Mouse (Mus musculus) bone marrow macrophage, adult 2 months (primary cell): ENCODE data around the gene D930007J09Rik. TPM values are rescaled to one million over a fixed set of nuclear protein-coding genes. Genes with fewer than 3 reads are reported as not detected.

ENCODE experiments used
- H3K27ac ChIP-seq: 2 replicates; pipeline ENCODE4 v1.5.1; 2012; ENCODE audit warnings: low read depth, low read length; ENCODE audit not compliant: insufficient read depth
- H3K4me1 ChIP-seq: 2 replicates; pipeline ENCODE4 v1.6.1; 2012; ENCODE audit warnings: low read length; ENCODE audit not compliant: control insufficient read depth, insufficient read depth
- H3K4me3 ChIP-seq: 2 replicates; pipeline ENCODE4 v1.5.1; 2012; ENCODE audit warnings: mild to moderate bottlenecking, low read length, moderate library complexity; ENCODE audit not compliant: insufficient read depth
- CTCF ChIP-seq: IDR thresholded peaks from 2 replicates; pipeline ENCODE4 v1.5.1; 2012; ENCODE audit warnings: low read depth, mild to moderate bottlenecking, low read length, moderate library complexity
- POLR2A ChIP-seq: IDR thresholded peaks from 2 replicates; pipeline ENCODE4 v1.6.1; 2012; ENCODE audit warnings: mild to moderate bottlenecking, low read depth, low read length, borderline replicate concordance
- polyA plus RNA-seq: library from polyadenylated mRNA; stranded (reverse); fragments of >200 nt; gene quantifications from 2 replicates; pipeline ENCODE4 v1.2.4, GENCODE M21; 2012; ENCODE audit not compliant: missing spikeins, insufficient read depth, insufficient read length

D930007J09Rik gene
- polyA plus RNA-seq, 1 experiment: not detected

DNA sequence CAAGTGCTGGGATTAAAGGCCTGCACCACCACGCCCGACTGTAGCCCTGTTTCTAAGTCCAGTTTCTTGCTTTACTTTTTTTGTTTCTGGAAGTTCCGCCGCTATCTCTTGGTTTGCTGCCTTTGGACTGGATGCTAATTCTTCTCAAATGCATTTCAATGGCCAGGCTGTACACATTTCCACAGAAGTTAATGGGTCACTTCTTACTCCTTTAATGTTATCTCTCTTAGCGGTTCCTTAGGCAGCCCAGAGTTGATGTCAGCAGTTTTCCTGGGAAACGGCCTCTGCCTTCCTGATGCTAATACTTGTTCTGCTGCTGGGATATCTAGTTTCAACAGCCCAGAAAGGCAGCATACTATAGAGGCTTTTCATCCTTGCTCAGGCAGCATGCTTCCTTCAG is 20.5 kb upstream of the D930007J09Rik start:
- H3K4me3 ChIP-seq: no peak overlapping the region
- H3K27ac ChIP-seq: no peak overlapping the region
- no peak for TF ChIP-seq POLR2A
- no peak for TF ChIP-seq CTCF
- no peaks in the 10 kb centered on the region for H3K4me1 ChIP-seq

DNA sequence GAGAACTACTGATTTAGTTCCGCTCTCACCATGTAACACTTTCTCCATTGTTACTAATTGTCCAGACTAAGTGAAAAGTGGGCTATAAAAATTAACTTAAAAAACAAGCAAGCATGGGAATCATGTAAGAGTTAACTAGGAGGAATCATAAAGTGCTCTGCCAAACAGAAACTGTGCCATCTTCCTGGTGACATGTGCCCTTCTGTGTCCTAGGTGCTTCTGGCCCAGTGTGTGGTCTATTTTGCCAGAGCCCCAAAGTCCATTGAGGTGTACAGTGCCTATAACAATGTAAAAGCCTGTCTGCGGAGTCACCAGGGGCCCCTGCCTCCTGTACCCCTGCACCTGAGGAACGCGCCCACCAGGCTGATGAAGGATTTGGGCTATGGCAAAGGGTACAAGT is 19.0 kb upstream of the D930007J09Rik start:
- TF ChIP-seq POLR2A (no peak), CTCF (no peak)
- no peaks in the 10 kb centered on the region for H3K4me1 ChIP-seq
- no peak overlapping the region for H3K4me3 ChIP-seq
- no peak overlapping the region for H3K27ac ChIP-seq

DNA sequence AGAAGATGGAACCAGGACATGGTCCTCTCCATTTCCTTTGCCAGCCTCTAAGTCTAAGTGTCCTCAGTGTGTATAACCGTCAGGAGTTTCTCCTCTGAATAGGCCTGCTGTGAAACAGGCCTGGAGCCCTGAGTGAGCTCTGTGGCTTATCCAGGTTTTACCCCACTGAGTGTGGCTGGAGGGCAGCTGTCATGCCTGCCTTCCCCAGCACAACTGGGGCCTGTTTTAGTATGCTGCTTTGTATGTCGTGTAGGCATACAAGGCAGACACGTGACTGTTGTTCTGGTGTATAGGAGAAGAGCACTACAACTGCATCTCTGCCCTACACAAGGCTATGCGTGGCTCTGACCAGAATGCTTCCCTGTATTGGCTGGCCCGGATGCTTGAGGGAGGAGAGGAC is 17.3 kb upstream of the D930007J09Rik start:
- TF ChIP-seq POLR2A: no peak
- TF ChIP-seq CTCF: no peak
- Histone ChIP-seq H3K4me1 (no peaks in the 10 kb centered on the region), H3K27ac (no peak overlapping the region)

DNA sequence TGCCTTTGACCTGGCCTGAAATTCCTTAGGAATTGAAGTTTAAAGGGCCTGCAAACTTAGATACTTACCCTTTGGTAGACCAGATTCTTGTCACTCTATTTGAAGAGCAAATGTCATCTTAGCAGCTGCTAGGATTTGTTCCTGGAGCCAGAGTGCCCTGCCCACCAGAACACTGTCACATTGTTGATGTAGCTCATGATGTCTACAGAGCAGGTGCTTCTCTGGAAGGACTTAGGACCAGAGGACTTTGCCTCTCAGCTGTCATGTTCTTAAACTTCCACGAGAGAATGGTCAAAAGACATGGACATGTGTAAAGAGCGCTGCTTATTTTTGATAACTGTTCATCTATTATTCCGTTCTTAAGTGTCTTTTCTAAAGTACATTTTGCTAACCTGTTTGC is 16.6 kb upstream of the D930007J09Rik start:
- no peak overlapping the region for H3K4me3 ChIP-seq
- H3K4me1 ChIP-seq: no peaks in the 10 kb centered on the region
- no peak overlapping the region for H3K27ac ChIP-seq
- TF ChIP-seq POLR2A: no peak
- no peak for TF ChIP-seq CTCF

More for the DNA sequence above, 17.3 kb upstream of the D930007J09Rik start:
- no peak overlapping the region for H3K4me3 ChIP-seq

DNA sequence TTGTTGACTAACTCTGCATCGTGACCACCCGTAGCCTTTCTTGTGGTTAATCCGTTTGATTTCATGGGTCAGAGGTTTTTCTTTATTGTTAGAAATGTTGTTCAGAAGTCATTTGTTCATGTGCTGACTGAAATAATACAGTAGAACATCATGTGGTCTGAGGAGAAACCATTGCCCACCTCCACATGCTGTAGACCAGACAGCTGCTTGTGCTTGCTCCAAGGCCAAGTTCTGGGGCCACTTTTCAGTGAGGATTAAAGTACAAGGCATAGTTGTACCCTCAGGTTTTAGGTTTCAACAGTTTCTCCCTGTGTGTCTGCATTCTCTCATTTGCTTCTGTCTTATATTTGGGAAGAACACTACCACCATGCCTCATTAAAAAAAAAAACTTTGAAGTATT is 5.0 kb upstream of the D930007J09Rik start:
- no peak overlapping the region for H3K4me3 ChIP-seq
- TF ChIP-seq POLR2A (no peak), CTCF (no peak)
- peaks cover 6% of the 10 kb centered on the region; the same call in 1 of the 2 replicates for H3K4me1 ChIP-seq

DNA sequence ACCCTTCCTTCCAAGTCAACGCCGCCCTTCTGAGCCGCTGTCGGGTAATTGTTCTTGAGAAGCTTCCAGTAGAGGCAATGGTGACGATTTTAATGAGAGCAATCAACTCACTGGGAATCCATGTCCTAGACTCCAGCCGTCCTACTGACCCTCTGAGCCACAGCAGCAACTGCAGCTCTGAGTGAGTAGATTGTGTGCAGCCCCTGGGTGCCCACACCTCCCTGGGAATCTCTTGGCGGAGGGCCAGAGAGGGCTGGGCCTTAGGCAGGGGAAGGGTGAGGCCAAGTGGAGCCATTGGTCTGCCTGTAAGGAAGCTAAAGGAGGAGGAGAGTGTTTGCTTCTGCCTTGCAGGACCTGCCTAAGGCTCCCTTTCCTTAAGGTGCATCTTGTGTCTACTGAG is 4.2 kb upstream of the D930007J09Rik start:
- H3K4me1 ChIP-seq: peaks cover 6% of the 10 kb centered on the region; the same call in 1 of the 2 replicates
- no peak overlapping the region for H3K27ac ChIP-seq
- H3K4me3 ChIP-seq: no peak overlapping the region
- TF ChIP-seq POLR2A: no peak
- TF ChIP-seq CTCF: no peak

More for the DNA sequence above, 5.0 kb upstream of the D930007J09Rik start:
- no peak overlapping the region for H3K27ac ChIP-seq

DNA sequence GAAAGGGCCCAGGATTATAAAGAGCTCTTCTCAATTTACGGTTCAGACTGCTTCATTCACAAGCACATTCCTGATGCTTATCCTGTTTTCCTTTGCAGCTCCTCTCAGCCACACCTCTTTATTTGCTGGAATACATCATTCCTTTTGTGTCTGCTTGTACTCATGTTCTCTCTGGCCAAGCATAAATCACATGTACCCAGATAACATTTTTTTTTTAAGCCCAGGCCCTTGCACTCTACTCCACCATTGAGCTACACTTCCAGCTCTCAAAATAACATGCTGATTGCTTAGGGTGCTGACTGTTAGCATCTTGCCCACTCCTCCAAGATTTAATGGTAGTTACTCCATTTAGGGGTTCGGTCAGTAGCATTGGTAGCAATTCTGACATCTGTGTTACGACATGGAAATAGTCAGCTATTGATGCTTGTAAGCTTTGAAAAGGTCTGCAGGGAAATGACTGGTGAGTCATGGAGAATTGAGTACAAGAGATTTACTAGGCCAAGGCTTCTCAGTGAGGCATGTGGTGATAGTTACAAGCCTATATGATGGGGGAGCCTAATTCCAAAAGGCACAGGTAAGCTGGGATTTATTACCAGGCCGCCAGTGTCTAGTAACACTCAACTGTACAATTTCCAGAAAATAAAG is 1.2 kb upstream of the D930007J09Rik start:
- TF ChIP-seq CTCF: no peak
- TF ChIP-seq POLR2A: no peak
- Histone ChIP-seq H3K27ac (no peak overlapping the region), H3K4me1 (peaks cover 6% of the 10 kb centered on the region; the same call in 1 of the 2 replicates), H3K4me3 (no peak overlapping the region)

GRCm38 (mm10) chr13:32801693-32802221 is 892 bp downstream of the D930007J09Rik start, which contains the start of gene Wrnip1:
TSS of gene Wrnip1 (plus strand) at chr13:32802038.
- no peak within 1 kb of the TSS for H3K27ac ChIP-seq
- H3K4me3 ChIP-seq: peak within 1 kb of the TSS; percentile 91
- no peak for TF ChIP-seq POLR2A
- no peak for TF ChIP-seq CTCF
- peaks cover 6% of the 10 kb centered on the region; the same call in 1 of the 2 replicates for H3K4me1 ChIP-seq

- TF ChIP-seq POLR2A: no peak
- TF ChIP-seq CTCF: no peak
- Histone ChIP-seq H3K4me1 (peaks cover 6% of the 10 kb centered on the region; the same call in 1 of the 2 replicates), H3K4me3 (no peak overlapping the region), H3K27ac (no peak overlapping the region)
These were observed 1.8 kb downstream of the D930007J09Rik start for GRCm38 (mm10) chr13:32800859-32801258.

DNA sequence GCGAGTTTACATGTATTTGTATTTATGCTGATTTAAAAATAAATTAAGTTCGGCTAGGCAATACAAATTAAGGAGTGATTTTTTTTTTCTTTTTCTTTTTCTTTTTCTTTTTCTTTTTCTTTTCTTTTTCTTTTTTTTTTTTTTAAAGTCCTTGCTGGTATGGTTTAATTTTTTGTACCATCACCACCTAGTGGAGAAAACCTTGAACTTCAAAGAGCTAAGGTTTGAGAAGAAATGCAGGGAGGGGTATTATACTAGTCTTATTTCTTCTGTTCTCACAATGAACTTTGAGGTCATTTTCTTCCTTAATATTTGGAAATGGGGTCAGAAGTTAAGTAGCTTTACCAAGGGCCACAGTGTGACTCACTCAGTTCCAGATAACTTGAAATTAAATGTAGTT is 3.5 kb downstream of the D930007J09Rik start:
- H3K4me1 ChIP-seq: peaks cover 6% of the 10 kb centered on the region; the same call in 1 of the 2 replicates
- TF ChIP-seq POLR2A: no peak
- no peak for TF ChIP-seq CTCF
- no peak overlapping the region for H3K4me3 ChIP-seq
- no peak overlapping the region for H3K27ac ChIP-seq
